Mouse (Mus musculus) bone marrow, adult 2 months (tissue): ENCODE data around the gene Gm2974. TPM values are rescaled to one million over a fixed set of nuclear protein-coding genes. Genes with fewer than 3 reads are reported as not detected.
"Not testable (repeated sequence)": the region's sequence is repeated elsewhere in the genome, so short reads cannot be mapped to it uniquely, and the experiment has no call there.

Source experiments
- H3K27ac ChIP-seq: fragments of 200-500 bp; 2 replicates; pipeline ENCODE4 v1.5.1; 2012; ENCODE audit warnings: low read depth, mild to moderate bottlenecking, control low read depth, inconsistent platforms, low read length; ENCODE audit not compliant: control insufficient read depth, poor library complexity, insufficient read depth
- H3K4me1 ChIP-seq: fragments of 200-500 bp; 2 replicates; pipeline ENCODE4 v1.6.1; 2011; ENCODE audit warnings: low read length; ENCODE audit not compliant: control insufficient read depth, insufficient read depth
- H3K4me3 ChIP-seq: fragments of 200-500 bp; replicated peaks from 2 replicates; pipeline ENCODE3; 2011; ENCODE audit warnings: mild to moderate bottlenecking, low read depth, low read length, control low read depth; ENCODE audit not compliant: control insufficient read depth
- WGBS: fragments of 180-500 bp; shearing (Covaris S2); methylation state at CpG from one replicate; pipeline ENCODE4 v1.1.7; 2018; 5-methylcytosine and 5-hydroxymethylcytosine counted together
- polyA plus RNA-seq: library from polyadenylated mRNA; stranded (reverse); fragments of >200 nt; gene quantifications from 2 replicates; pipeline ENCODE4 v1.2.4, GENCODE M21; 2011; ENCODE audit warnings: low replicate concordance; ENCODE audit not compliant: missing spikeins, insufficient read depth, insufficient read length

The Gm2974 gene
- not detected in 2 replicates for polyA plus RNA-seq

GRCm38 (mm10) chr14:4182491-4183210 lies at the start of gene Gm2974:
Gene Gm2974, plus strand, starts transcription at chr14:4182576.
- not testable (repeated sequence) for H3K27ac ChIP-seq, H3K4me3 ChIP-seq, H3K4me1 ChIP-seq
- WGBS: 16% methylated on average over 47 of the region's 59 CpGs

GRCm38 (mm10) chr14:4141646-4142045 lies 40.7 kb upstream of the Gm2974 start:
- H3K4me1 ChIP-seq, H3K4me3 ChIP-seq, H3K27ac ChIP-seq: not testable (repeated sequence)
- 88% methylated on average over 4 of the region's 4 CpGs for whole genome bisulfite sequencing

- H3K4me3 ChIP-seq, H3K27ac ChIP-seq, H3K4me1 ChIP-seq: not testable (repeated sequence)
- 50% methylated on average over 1 of the region's 2 CpGs for WGBS
Measured at GRCm38 (mm10) chr14:4164730-4165129, 17.6 kb upstream of the Gm2974 start, which contains the start of gene Gm3127. Gene Gm3127, plus strand, starts transcription at chr14:4165030.

GRCm38 (mm10) chr14:4182030-4182429 lies 346 bp upstream of the Gm2974 start:
- not testable (repeated sequence) for H3K4me3 ChIP-seq, H3K4me1 ChIP-seq, H3K27ac ChIP-seq
- 14% methylated on average over 13 of the region's 14 CpGs for WGBS

GRCm38 (mm10) chr14:4183375-4183774 lies 999 bp downstream of the Gm2974 start:
- 18% methylated on average over 7 of the region's 10 CpGs for WGBS
- H3K4me3 ChIP-seq, H3K4me1 ChIP-seq, H3K27ac ChIP-seq: not testable (repeated sequence)

- H3K27ac ChIP-seq, H3K4me1 ChIP-seq, H3K4me3 ChIP-seq: not testable (repeated sequence)
- WGBS: no CpG with 5 or more reads among the region's 2 CpGs
Measured at GRCm38 (mm10) chr14:4249331-4249730, 67.0 kb downstream of the Gm2974 start, which contains the start of gene Gm3138. Gene Gm3138, plus strand, starts transcription at chr14:4249631.

Other genes starting within 250 kb of the Gm2974 start
- not detected in 2 replicates for gene Gm3095, start 219.0 kb upstream of the Gm2974 start, polyA plus RNA-seq
- not detected in 2 replicates for gene Gm3099, start 184.2 kb upstream of the Gm2974 start, polyA plus RNA-seq
- not detected in 2 replicates for gene Gm5796, start 158.6 kb upstream of the Gm2974 start, polyA plus RNA-seq
- not detected in 2 replicates for gene Gm3115, start 98.5 kb upstream of the Gm2974 start, polyA plus RNA-seq
- not detected in 2 replicates for gene Gm8108, start 72.0 kb upstream of the Gm2974 start, polyA plus RNA-seq
- gene Gm3127, start 17.5 kb upstream of the Gm2974 start, polyA plus RNA-seq: not detected in 2 replicates
- not detected in 2 replicates for gene Gm3138, start 67.1 kb downstream of the Gm2974 start, polyA plus RNA-seq
- gene Gm3149, start 134.7 kb downstream of the Gm2974 start, polyA plus RNA-seq: not detected in 2 replicates
- gene 2610042L04Rik, start 152.2 kb downstream of the Gm2974 start, polyA plus RNA-seq: not detected in 2 replicates
- gene Gm3159, start 214.9 kb downstream of the Gm2974 start, polyA plus RNA-seq: not detected in 2 replicates
- not detected in 2 replicates for gene Gm3164, start 232.9 kb downstream of the Gm2974 start, polyA plus RNA-seq
- gene Gm3173, start 248.4 kb downstream of the Gm2974 start, polyA plus RNA-seq: not detected in 2 replicates